Mouse (Mus musculus) midbrain, embryonic 10.5 days (tissue): Measurements from ENCODE around the gene Hadh. TPM values are rescaled to one million over a fixed set of nuclear protein-coding genes. Genes with fewer than 3 reads are reported as not detected.

Experiments
- DNase-seq: peaks from one replicate; pipeline ENCODE4 v3.0.0-alpha.2; 2017; ENCODE audit warnings: low spot score
- H3K27ac ChIP-seq: fragments of 300-500 bp; sonication (generic); replicated peaks from 2 replicates; pipeline ENCODE4 v1.5.1; 2016; ENCODE audit warnings: mild to moderate bottlenecking
- H3K27me3 ChIP-seq: fragments of 300-500 bp; sonication (generic); 2 replicates; pipeline ENCODE4 v1.6.1; 2016; ENCODE audit warnings: low read depth, mild to moderate bottlenecking; ENCODE audit not compliant: poor library complexity, severe bottlenecking
- H3K36me3 ChIP-seq: fragments of 300-500 bp; sonication (generic); 2 replicates; pipeline ENCODE4 v1.6.1; 2016; ENCODE audit warnings: mild to moderate bottlenecking, moderate library complexity
- H3K4me1 ChIP-seq: fragments of 300-500 bp; sonication (generic); 2 replicates; pipeline ENCODE4 v1.6.1; 2016
- H3K4me3 ChIP-seq: fragments of 300-500 bp; sonication (generic); 2 replicates; pipeline ENCODE4 v1.5.1; 2016; ENCODE audit warnings: mild to moderate bottlenecking, moderate library complexity
- H3K9me3 ChIP-seq: fragments of 300-500 bp; sonication (generic); replicated peaks from 2 replicates; pipeline ENCODE4 v1.6.1; 2016; ENCODE audit warnings: mild to moderate bottlenecking
- WGBS: fragments of 180-500 bp; shearing (Covaris S2); methylation state at CpG from one replicate; pipeline ENCODE4 v1.1.7; 2016; 5-methylcytosine and 5-hydroxymethylcytosine counted together
- polyA plus RNA-seq: library from polyadenylated mRNA; unstranded; fragments of >200 nt; fragmentation: Nextera tagmentation; extraction: Ambion mirVana; gene quantifications from 2 replicates; pipeline ENCODE4 v1.2.1, GENCODE M21; 2016

Hadh gene
- polyA plus RNA-seq, 1 experiment from 2014 or later, result 79.3 TPM

DNA sequence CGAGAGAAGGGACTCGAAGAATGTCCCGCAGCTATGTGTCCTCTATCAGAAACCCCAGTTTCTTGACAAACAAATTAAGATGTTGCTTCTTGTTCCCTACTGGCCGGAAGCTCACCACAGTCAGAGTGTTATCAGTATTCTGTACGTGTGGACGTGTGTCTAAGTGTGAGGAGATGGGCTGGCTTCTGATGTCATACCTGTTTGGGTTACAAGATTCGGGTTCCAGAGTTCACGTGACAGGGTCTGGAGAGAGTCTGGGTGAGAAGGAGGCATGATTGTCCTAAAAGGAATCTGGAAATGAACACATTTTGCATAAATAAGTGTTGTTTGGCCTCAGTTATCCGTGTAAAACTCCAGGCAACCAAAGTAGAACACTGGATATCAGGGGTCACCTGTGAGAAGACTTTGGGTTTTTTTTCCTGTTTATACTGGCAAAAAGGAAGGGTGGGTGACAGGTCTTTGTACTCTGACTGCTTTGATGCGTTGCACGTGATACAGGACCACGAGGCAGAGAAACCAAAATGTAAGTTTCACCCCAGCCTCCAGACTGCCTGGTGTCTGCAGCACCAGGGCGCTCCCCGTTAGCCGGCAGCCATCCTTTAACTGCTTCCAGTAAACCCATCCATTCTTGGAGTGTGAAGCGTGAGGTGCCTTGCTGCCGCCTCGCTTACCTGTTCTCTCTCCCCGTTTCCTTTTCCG, 72.2 kb downstream of the Hadh start:
- H3K9me3 ChIP-seq, result no peaks in the 10 kb centered on the region
- peaks cover 19% of the 10 kb centered on the region for H3K4me1 ChIP-seq
- H3K4me3 ChIP-seq, result no peak overlapping the region
- no peak for DNase-seq
- no peak overlapping the region for H3K27ac ChIP-seq
- H3K27me3 ChIP-seq, result no peaks in the 10 kb centered on the region
- WGBS, result 80% methylated on average over 20 of the region's 20 CpGs
- peaks cover 38% of the 10 kb centered on the region for H3K36me3 ChIP-seq

DNA sequence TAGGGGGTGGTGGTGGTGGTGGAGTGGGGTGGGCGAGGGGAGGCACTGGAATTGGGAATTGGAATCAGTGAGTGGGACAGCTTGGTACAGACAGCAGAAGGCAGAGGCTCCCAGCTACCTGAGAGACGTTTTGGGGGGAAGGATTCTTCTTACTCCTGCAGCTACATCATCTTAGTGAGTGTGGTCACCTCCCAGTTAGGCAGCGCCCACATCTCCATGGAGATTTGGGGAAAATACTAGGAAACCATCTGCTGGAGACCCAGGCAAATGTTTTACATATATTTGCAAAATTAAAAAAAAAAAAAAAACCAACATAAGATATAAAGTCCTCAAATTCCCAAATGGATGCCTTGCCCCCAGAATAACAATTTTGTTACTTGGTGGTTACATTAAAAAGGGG, 72.9 kb downstream of the Hadh start:
- Histone ChIP-seq H3K4me3 (no peak overlapping the region), H3K9me3 (no peaks in the 10 kb centered on the region), H3K27me3 (no peaks in the 10 kb centered on the region), H3K4me1 (peaks cover 19% of the 10 kb centered on the region), H3K36me3 (peaks cover 38% of the 10 kb centered on the region), H3K27ac (no peak overlapping the region)
- WGBS, result 82% methylated on average over 3 of the region's 3 CpGs
- DNase-seq, result no peak

DNA sequence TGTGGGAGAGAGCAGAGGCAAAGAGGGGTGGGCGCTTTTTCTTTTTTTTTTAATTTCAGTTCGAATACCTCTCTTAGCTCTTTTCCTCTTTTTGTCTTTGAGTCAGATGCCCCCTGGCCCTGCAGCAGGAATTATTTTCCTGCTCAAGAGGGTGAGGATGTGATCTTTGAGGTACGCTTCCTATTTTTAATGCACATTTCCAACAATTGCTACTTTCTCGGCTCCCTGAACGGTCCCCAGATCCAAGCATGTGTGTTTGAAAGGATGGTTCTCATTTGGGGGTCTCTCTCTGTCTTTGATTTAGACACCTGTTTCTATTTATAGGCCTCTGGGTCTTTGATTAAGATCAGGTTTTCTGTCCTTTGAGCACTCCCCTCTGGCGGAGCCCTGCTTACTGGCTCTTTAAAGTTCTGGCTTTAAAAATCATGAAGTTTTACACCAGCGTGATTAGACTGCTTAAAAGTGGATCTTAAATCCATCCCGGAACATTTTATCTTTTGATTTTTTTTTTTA, 75.3 kb downstream of the Hadh start:
- Histone ChIP-seq H3K4me1 (peaks cover 6% of the 10 kb centered on the region), H3K27ac (no peak overlapping the region), H3K9me3 (no peaks in the 10 kb centered on the region), H3K4me3 (no peak overlapping the region), H3K36me3 (peaks cover 49% of the 10 kb centered on the region), H3K27me3 (no peaks in the 10 kb centered on the region)
- DNase-seq, result no peak
- 80% methylated on average over 8 of the region's 8 CpGs for WGBS

DNA sequence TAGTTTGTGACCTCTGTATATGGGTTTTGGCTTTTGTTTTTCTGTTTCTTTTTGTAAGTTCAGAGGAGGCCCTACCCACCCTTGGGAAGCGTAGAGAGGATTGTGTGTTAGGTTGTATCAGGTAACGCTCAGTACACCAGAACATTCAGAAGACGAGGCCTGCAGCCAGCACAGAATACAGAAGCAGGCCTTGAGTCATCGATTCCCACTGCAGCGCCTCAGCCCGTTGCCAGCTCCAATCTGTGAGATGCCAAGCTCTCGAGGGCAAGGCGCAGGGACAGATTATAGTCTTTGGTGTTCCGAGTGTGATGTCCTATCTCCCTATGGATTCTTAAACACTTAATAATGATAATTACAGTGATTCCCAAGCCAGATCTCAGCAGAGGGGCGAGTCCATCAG, 75.9 kb downstream of the Hadh start:
- 75% methylated on average over 10 of the region's 10 CpGs for WGBS
- peaks cover 54% of the 10 kb centered on the region for H3K36me3 ChIP-seq
- no peak for DNase-seq
- H3K4me3 ChIP-seq, result no peak overlapping the region
- H3K27me3 ChIP-seq, result no peaks in the 10 kb centered on the region
- no peaks in the 10 kb centered on the region for H3K9me3 ChIP-seq
- H3K27ac ChIP-seq, result no peak overlapping the region
- peaks cover 6% of the 10 kb centered on the region for H3K4me1 ChIP-seq

DNA sequence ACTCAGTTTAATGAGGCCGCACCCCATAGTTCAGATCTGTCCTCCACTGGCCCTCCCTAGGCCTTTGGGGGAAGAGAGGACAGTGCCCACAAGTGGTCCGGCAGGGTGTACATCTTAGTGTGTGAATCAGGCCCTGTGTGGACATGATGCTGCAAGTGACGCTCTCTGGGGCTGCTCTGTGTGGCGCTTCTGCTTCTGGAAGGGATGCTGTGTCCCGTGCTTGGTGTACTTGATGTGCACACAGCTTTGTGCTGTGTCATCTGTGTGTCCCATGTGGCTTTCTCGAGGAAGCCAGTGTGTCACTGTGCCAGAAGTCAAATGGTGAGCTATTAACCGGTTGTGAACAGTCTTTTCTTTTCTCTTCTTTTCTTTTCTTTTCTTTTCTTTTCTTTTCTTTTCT, 80.4 kb downstream of the Hadh start:
- H3K27ac ChIP-seq, result no peak overlapping the region
- no peaks in the 10 kb centered on the region for H3K27me3 ChIP-seq
- H3K4me1 ChIP-seq, result peaks cover 3% of the 10 kb centered on the region; the same call in 1 of the 2 replicates
- H3K9me3 ChIP-seq, result no peaks in the 10 kb centered on the region
- no peak overlapping the region for H3K4me3 ChIP-seq
- H3K36me3 ChIP-seq, result peaks cover 80% of the 10 kb centered on the region
- DNase-seq, result no peak
- 92% methylated on average over 7 of the region's 7 CpGs for WGBS

DNA sequence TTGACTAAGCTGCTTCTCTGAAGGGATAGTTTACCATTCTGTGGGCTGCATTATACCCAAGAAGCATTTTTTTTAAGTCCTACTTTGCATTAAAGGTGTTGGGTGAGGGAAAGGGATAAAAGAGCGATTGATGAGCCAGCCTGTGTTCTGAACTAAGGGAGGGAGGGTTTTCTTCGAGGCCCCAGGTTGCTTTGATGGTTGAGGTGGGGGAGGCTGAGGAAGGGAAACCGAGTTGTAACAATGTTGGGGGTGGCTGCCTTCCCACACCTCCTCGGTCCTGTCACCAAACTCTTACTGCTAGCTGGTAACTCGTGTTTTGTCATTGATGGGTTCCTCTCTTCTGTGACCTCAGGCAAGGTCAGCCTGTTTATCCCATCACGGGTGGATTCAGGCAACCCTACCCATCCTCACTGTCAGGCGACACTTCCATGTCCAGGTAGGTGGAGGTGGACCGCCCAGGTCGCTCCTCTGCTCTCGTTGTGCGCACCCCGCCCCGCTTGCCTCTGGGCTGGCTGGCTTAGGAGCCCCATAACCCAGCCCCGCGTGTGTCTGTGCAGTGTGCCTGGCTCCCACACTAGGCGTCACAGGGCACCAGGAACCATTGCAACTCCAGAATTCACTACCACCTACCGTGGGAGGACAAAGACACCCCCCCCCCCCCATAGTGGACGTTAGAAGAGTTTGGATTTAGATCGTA, 81.1 kb downstream of the Hadh start:
- no peaks in the 10 kb centered on the region for H3K9me3 ChIP-seq
- no peaks in the 10 kb centered on the region for H3K27me3 ChIP-seq
- H3K4me1 ChIP-seq, result peaks cover 3% of the 10 kb centered on the region; the same call in 1 of the 2 replicates
- H3K4me3 ChIP-seq, result no peak overlapping the region
- DNase-seq, result no peak
- peaks cover 82% of the 10 kb centered on the region for H3K36me3 ChIP-seq
- no peak overlapping the region for H3K27ac ChIP-seq
- 88% methylated on average over 19 of the region's 19 CpGs for WGBS

DNA sequence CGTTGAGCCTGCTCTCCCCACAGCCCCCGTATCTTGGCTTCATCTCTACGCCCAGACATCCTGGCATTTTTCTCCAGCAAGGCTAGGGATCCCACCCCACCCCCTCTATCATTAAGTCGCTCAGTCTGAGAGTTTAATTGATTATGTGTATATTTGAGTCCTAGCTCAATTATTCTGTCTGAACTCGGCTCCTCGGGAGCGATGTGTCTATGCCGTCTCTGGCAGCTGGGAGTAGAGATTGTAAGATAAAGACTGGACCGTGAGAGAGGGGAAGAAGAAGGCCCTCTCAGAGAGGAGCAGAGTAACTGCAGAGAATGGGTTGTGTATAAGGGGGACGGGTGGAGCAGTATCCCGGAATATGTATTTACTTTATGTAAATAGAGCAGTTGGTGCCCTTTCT, 81.7 kb downstream of the Hadh start:
- no peak overlapping the region for H3K27ac ChIP-seq
- no peak for DNase-seq
- peaks cover 82% of the 10 kb centered on the region for H3K36me3 ChIP-seq
- WGBS, result 80% methylated on average over 11 of the region's 11 CpGs
- no peak overlapping the region for H3K4me3 ChIP-seq
- no peaks in the 10 kb centered on the region for H3K9me3 ChIP-seq
- H3K4me1 ChIP-seq, result peaks cover 3% of the 10 kb centered on the region; the same call in 1 of the 2 replicates
- H3K27me3 ChIP-seq, result no peaks in the 10 kb centered on the region

DNA sequence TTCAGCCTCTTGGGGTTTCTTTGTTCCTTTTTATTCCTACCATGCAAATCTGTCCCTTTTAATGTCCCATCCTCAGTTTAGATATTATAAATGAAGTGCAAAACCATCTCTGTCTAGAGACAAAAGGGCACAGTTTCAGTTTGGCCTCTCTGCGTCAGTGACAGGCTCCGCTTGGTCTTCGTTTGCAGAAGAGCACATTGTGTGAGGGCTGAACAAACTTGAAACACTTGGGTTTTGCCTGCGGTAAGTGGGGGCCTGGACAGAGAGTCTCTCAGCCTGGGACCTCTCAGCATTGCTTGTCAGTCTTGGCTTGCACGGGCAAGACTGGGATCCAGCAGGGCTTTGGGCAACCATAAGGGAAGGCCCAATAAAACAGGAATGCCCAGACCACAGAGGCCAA, 85.7 kb downstream of the Hadh start:
- Histone ChIP-seq H3K36me3 (peaks cover 60% of the 10 kb centered on the region), H3K4me3 (no peak overlapping the region), H3K27ac (no peak overlapping the region), H3K9me3 (no peaks in the 10 kb centered on the region), H3K27me3 (no peaks in the 10 kb centered on the region), H3K4me1 (peaks cover 3% of the 10 kb centered on the region; the same call in 1 of the 2 replicates)
- 84% methylated on average over 5 of the region's 5 CpGs for WGBS
- DNase-seq, result no peak

Other genes with a start within 250 kb of the Hadh start
- 58.4 and 60.6 TPM in 2 replicates for gene Lef1, start 161.6 kb downstream of the Hadh start, polyA plus RNA-seq
- gene Cyp2u1, start 31.1 kb upstream of the Hadh start, polyA plus RNA-seq, result 1.2 and 1.8 TPM in 2 replicates
- 0.48 and 0.59 TPM in 2 replicates for gene Sgms2, start 219.3 kb upstream of the Hadh start, polyA plus RNA-seq